Mouse (Mus musculus): ENCODE measurements at regions not wholly inside any gene's neighbourhood (a gene's known extent, or its start where the extent isn't known, plus 50 kb on each side); places are given as distances from the start of the nearest gene placed in this dataset.
"Not testable (repeated sequence)": the region's sequence is repeated elsewhere in the genome, so short reads cannot be mapped to it uniquely, and the experiment has no call there.

GRCm38 (mm10) chr6:37696074-37696473 is 166.1 kb downstream of the Akr1d1 start:
- DNase-seq: no peak

GRCm38 (mm10) chr6:37703946-37704345 is 166.7 kb upstream of the Trim24 start:
- no peak for DNase-seq

- DNase-seq: no peak
These were observed 164.9 kb upstream of the Trim24 start for GRCm38 (mm10) chr6:37705733-37706145.

- DNase-seq: not testable (repeated sequence)
These were observed 162.9 kb upstream of the Trim24 start for GRCm38 (mm10) chr6:37707671-37708070.

- peak; percentile 10 for DNase-seq
These were observed 158.8 kb upstream of the Trim24 start for GRCm38 (mm10) chr6:37711766-37712165.

- DNase-seq: no peak
These were observed 157.2 kb upstream of the Trim24 start for GRCm38 (mm10) chr6:37713411-37713810.

- no peak for DNase-seq
These were observed 156.2 kb upstream of the Trim24 start for GRCm38 (mm10) chr6:37714223-37714928.

GRCm38 (mm10) chr6:37721736-37722135 is 148.9 kb upstream of the Trim24 start:
- DNase-seq: peak; percentile 62

- DNase-seq: peak; percentile 62
These were observed 147.3 kb upstream of the Trim24 start for GRCm38 (mm10) chr6:37723337-37723736.

- no peak for DNase-seq
These were observed 146.4 kb upstream of the Trim24 start for GRCm38 (mm10) chr6:37724240-37724639.

GRCm38 (mm10) chr6:37728621-37729020 is 142.0 kb upstream of the Trim24 start:
- DNase-seq: no peak

GRCm38 (mm10) chr6:37729165-37729564 is 141.4 kb upstream of the Trim24 start:
- no peak for DNase-seq

- DNase-seq: no peak
These were observed 139.9 kb upstream of the Trim24 start for GRCm38 (mm10) chr6:37730500-37731239.

- DNase-seq: peak; percentile 89
These were observed 138.2 kb upstream of the Trim24 start for GRCm38 (mm10) chr6:37732385-37732784.

GRCm38 (mm10) chr6:37735288-37735961 is 135.2 kb upstream of the Trim24 start:
- peak; percentile 32 for DNase-seq

- no peak for DNase-seq
These were observed 134.7 kb upstream of the Trim24 start for GRCm38 (mm10) chr6:37735962-37736297.

- no peak for DNase-seq
These were observed 129.4 kb upstream of the Trim24 start for GRCm38 (mm10) chr6:37740982-37741889.

- DNase-seq: not testable (repeated sequence)
These were observed 128.7 kb upstream of the Trim24 start for GRCm38 (mm10) chr6:37741916-37742315.

GRCm38 (mm10) chr6:37744679-37745078 is 125.9 kb upstream of the Trim24 start:
- DNase-seq: peak; percentile 13

GRCm38 (mm10) chr6:37745393-37746100 is 125.1 kb upstream of the Trim24 start:
- peak; percentile 23 for DNase-seq

GRCm38 (mm10) chr6:37747793-37748192 is 122.8 kb upstream of the Trim24 start:
- not testable (repeated sequence) for DNase-seq

Measured in adrenal gland, postnatal 10 days (tissue).